Mouse (Mus musculus): ENCODE data around the gene Cep85l. TPM values are rescaled to one million over a fixed set of nuclear protein-coding genes. Genes with fewer than 3 reads are reported as not detected.

Gene Cep85l
- polyA plus RNA-seq, 1 experiment, result 7.8 TPM

GRCm38 (mm10) chr10:53339045-53339444, 40.7 kb downstream of the Cep85l start:
- Histone ChIP-seq H3K4me3 (ENCODE audit: insufficient read depth, low read depth, low read length) (no peak overlapping the region), H3K4me1 (ENCODE audit: control insufficient read depth, insufficient read depth, insufficient read length, low read length) (peaks cover 2% of the 10 kb centered on the region; the same call in 1 of the 2 replicates), H3K27ac (replicated peaks; ENCODE audit: low read depth, low read length) (no peak overlapping the region)

- no peak within 1 kb of the TSS for H3K4me3 ChIP-seq (ENCODE audit: insufficient read depth, low read depth, low read length)
- peaks cover 6% of the 10 kb centered on the region; the same call in 1 of the 2 replicates for H3K4me1 ChIP-seq (ENCODE audit: control insufficient read depth, insufficient read depth, insufficient read length, low read length)
- no peak within 1 kb of the TSS for H3K27ac ChIP-seq (replicated peaks; ENCODE audit: low read depth, low read length)
Observed at GRCm38 (mm10) chr10:53337162-53337923, 42.4 kb downstream of the Cep85l start, which contains the start of gene Pln. Pln (plus strand) TSS chr10:53337667.

- Histone ChIP-seq H3K27ac (replicated peaks; ENCODE audit: low read depth, low read length) (no peak overlapping the region), H3K4me1 (ENCODE audit: control insufficient read depth, insufficient read depth, insufficient read length, low read length) (peaks cover 6% of the 10 kb centered on the region; the same call in 1 of the 2 replicates), H3K4me3 (ENCODE audit: insufficient read depth, low read depth, low read length) (no peak overlapping the region)
Observed at GRCm38 (mm10) chr10:53335974-53336373, 43.8 kb downstream of the Cep85l start.

- no peak overlapping the region for H3K27ac ChIP-seq (replicated peaks; ENCODE audit: low read depth, low read length)
- no peak overlapping the region for H3K4me3 ChIP-seq (ENCODE audit: insufficient read depth, low read depth, low read length)
- H3K4me1 ChIP-seq (ENCODE audit: control insufficient read depth, insufficient read depth, insufficient read length, low read length), result peaks cover 7% of the 10 kb centered on the region
Observed at GRCm38 (mm10) chr10:53335266-53335665, 44.5 kb downstream of the Cep85l start.

GRCm38 (mm10) chr10:53332752-53333151, 47.0 kb downstream of the Cep85l start:
- H3K4me1 ChIP-seq (ENCODE audit: control insufficient read depth, insufficient read depth, insufficient read length, low read length), result peaks cover 12% of the 10 kb centered on the region
- no peak overlapping the region for H3K4me3 ChIP-seq (ENCODE audit: insufficient read depth, low read depth, low read length)
- H3K27ac ChIP-seq (replicated peaks; ENCODE audit: low read depth, low read length), result no peak overlapping the region

- no peak overlapping the region for H3K4me3 ChIP-seq (ENCODE audit: insufficient read depth, low read depth, low read length)
- H3K27ac ChIP-seq (replicated peaks; ENCODE audit: low read depth, low read length), result no peak overlapping the region
- H3K4me1 ChIP-seq (ENCODE audit: control insufficient read depth, insufficient read depth, insufficient read length, low read length), result peaks cover 20% of the 10 kb centered on the region
Observed at GRCm38 (mm10) chr10:53329257-53329656, 50.5 kb downstream of the Cep85l start.

- H3K27ac ChIP-seq (replicated peaks; ENCODE audit: low read depth, low read length), result no peak overlapping the region
- H3K4me3 ChIP-seq (ENCODE audit: insufficient read depth, low read depth, low read length), result no peak overlapping the region
- peaks cover 16% of the 10 kb centered on the region for H3K4me1 ChIP-seq (ENCODE audit: control insufficient read depth, insufficient read depth, insufficient read length, low read length)
Observed at GRCm38 (mm10) chr10:53326367-53326766, 53.4 kb downstream of the Cep85l start.

GRCm38 (mm10) chr10:53324663-53325062, 55.1 kb downstream of the Cep85l start:
- peaks cover 14% of the 10 kb centered on the region for H3K4me1 ChIP-seq (ENCODE audit: control insufficient read depth, insufficient read depth, insufficient read length, low read length)

GRCm38 (mm10) chr10:53323367-53323766, 56.4 kb downstream of the Cep85l start:
- no peak overlapping the region for H3K27ac ChIP-seq (replicated peaks; ENCODE audit: low read depth, low read length)
- H3K4me1 ChIP-seq (ENCODE audit: control insufficient read depth, insufficient read depth, insufficient read length, low read length), result peaks cover 10% of the 10 kb centered on the region
- no peak overlapping the region for H3K4me3 ChIP-seq (ENCODE audit: insufficient read depth, low read depth, low read length)

More at GRCm38 (mm10) chr10:53324663-53325062, 55.1 kb downstream of the Cep85l start:
- Histone ChIP-seq H3K27ac (replicated peaks; ENCODE audit: low read depth, low read length) (0 out of 2 replicates have a peak overlapping the region, but pooled peaks have one; percentile 17), H3K4me3 (ENCODE audit: insufficient read depth, low read depth, low read length) (no peak overlapping the region)

GRCm38 (mm10) chr10:53306674-53307073, 73.1 kb downstream of the Cep85l start:
- H3K4me3 ChIP-seq (ENCODE audit: insufficient read depth, low read depth, low read length), result no peak overlapping the region
- no peaks in the 10 kb centered on the region; the same call in 1 of the 2 replicates for H3K4me1 ChIP-seq (ENCODE audit: control insufficient read depth, insufficient read depth, insufficient read length, low read length)
- no peak overlapping the region for H3K27ac ChIP-seq (replicated peaks; ENCODE audit: low read depth, low read length)

- H3K4me1 ChIP-seq (ENCODE audit: control insufficient read depth, insufficient read depth, insufficient read length, low read length), result no peaks in the 10 kb centered on the region; the same call in 1 of the 2 replicates
- H3K4me3 ChIP-seq (ENCODE audit: insufficient read depth, low read depth, low read length), result no peak overlapping the region
- H3K27ac ChIP-seq (replicated peaks; ENCODE audit: low read depth, low read length), result no peak overlapping the region
Observed at GRCm38 (mm10) chr10:53305867-53306266, 73.9 kb downstream of the Cep85l start.

- Histone ChIP-seq H3K4me3 (ENCODE audit: insufficient read depth, low read depth, low read length) (no peak overlapping the region), H3K4me1 (ENCODE audit: control insufficient read depth, insufficient read depth, insufficient read length, low read length) (no peaks in the 10 kb centered on the region)
Observed at GRCm38 (mm10) chr10:53285147-53285546, 94.6 kb downstream of the Cep85l start.

GRCm38 (mm10) chr10:53272228-53272627, 107.5 kb downstream of the Cep85l start:
- Histone ChIP-seq H3K4me3 (ENCODE audit: insufficient read depth, low read depth, low read length) (no peak overlapping the region), H3K4me1 (ENCODE audit: control insufficient read depth, insufficient read depth, insufficient read length, low read length) (no peaks in the 10 kb centered on the region), H3K27ac (replicated peaks; ENCODE audit: low read depth, low read length) (no peak overlapping the region)

More at GRCm38 (mm10) chr10:53285147-53285546, 94.6 kb downstream of the Cep85l start:
- no peak overlapping the region for H3K27ac ChIP-seq (replicated peaks; ENCODE audit: low read depth, low read length)

GRCm38 (mm10) chr10:53262021-53262420, 117.7 kb downstream of the Cep85l start:
- no peak overlapping the region for H3K4me3 ChIP-seq (ENCODE audit: insufficient read depth, low read depth, low read length)
- H3K27ac ChIP-seq (replicated peaks; ENCODE audit: low read depth, low read length), result no peak overlapping the region
- H3K4me1 ChIP-seq (ENCODE audit: control insufficient read depth, insufficient read depth, insufficient read length, low read length), result no peaks in the 10 kb centered on the region

- H3K4me3 ChIP-seq (ENCODE audit: insufficient read depth, low read depth, low read length), result no peak overlapping the region
- H3K27ac ChIP-seq (replicated peaks; ENCODE audit: low read depth, low read length), result no peak overlapping the region
- H3K4me1 ChIP-seq (ENCODE audit: control insufficient read depth, insufficient read depth, insufficient read length, low read length), result no peaks in the 10 kb centered on the region
Observed at GRCm38 (mm10) chr10:53235381-53235780, 144.4 kb downstream of the Cep85l start.

GRCm38 (mm10) chr10:53234683-53235082, 145.1 kb downstream of the Cep85l start:
- Histone ChIP-seq H3K27ac (replicated peaks; ENCODE audit: low read depth, low read length) (no peak overlapping the region), H3K4me1 (ENCODE audit: control insufficient read depth, insufficient read depth, insufficient read length, low read length) (no peaks in the 10 kb centered on the region), H3K4me3 (ENCODE audit: insufficient read depth, low read depth, low read length) (no peak overlapping the region)

Data from brown adipose tissue, adult 24 weeks (tissue).